ENCODE assay signal across 11 mouse cellular contexts in the genomic region with DNA sequence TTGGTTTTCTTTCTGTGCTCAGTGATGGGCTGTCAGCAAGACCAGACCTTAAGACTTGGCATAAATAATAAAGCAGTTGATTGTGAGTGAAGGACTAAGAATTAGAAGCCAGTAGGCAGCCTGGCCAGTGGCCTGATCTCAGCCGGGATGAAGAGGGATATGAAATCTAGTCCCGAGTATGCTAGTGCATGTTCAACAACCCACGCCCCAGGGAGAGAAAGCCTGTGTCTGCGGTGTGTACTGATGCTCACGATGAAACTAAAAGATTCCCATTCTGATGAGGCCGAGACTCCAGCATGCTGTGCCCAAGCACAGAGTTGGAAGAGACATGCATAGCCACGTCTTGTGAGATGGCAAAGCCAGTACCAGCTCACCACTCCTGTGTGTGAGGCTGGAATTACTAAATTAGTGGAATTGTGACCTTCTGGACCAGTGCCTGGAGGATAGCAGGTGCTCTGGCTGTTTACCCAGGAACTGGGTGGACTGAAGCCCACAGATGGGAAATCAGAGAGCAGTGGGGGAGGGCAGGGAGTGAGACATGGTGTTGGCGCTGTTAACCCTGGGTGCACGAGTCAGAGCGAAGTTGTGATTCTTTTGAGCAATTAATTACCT. TPM values are rescaled to one million over a fixed set of nuclear protein-coding genes. Genes with fewer than 3 reads are reported as not detected.
A peak's percentile ranks its signal among the peaks of the same experiment; 100 is the strongest.
DNase-seq lines count a peak whose midpoint lies in the region; ATAC-seq and TF ChIP-seq lines count a peak whose summit lies in the region.
"Had no signal": no experiment of that assay in that cellular context is flagged by ENCODE, and none has a peak within 500 bp of the region (broad histone marks: within the 10 kb centered on the region; RNA-seq: fewer than 3 reads in every experiment).

No protein-coding gene starts in this region.

- H3K9me3 ChIP-seq in embryonic facial prominence, embryonic 14.5 days (ENCODE audit: control insufficient read depth, low read length) = no peaks in the 10 kb centered on the region
- H3K9me3 ChIP-seq in embryonic facial prominence, embryonic 10.5 days = no peaks in the 10 kb centered on the region
- no peaks in the 10 kb centered on the region for H3K9me3 ChIP-seq in midbrain, embryonic 10.5 days (replicated peaks)

- ATAC-seq in embryonic facial prominence, embryonic 14.5 days (ENCODE audit: low read depth) = no peak
- ATAC-seq: Patski had no signal

- no peaks in the 10 kb centered on the region for H3K27me3 ChIP-seq in embryonic facial prominence, embryonic 14.5 days (replicated peaks; ENCODE audit: control insufficient read depth, insufficient read depth, low read length)
- no peaks in the 10 kb centered on the region for H3K27me3 ChIP-seq in embryonic facial prominence, embryonic 10.5 days (replicated peaks; ENCODE audit: low read depth, poor library complexity, severe bottlenecking)
- H3K27me3 ChIP-seq in liver, adult 2 months (ENCODE audit: control insufficient read depth, insufficient read depth, low read length) = no peaks in the 10 kb centered on the region
- H3K27me3 ChIP-seq in midbrain, embryonic 10.5 days (ENCODE audit: low read depth, poor library complexity, severe bottlenecking) = no peaks in the 10 kb centered on the region; the same call in 1 of the 2 replicates

- no peaks in the 10 kb centered on the region for H3K4me1 ChIP-seq in embryonic facial prominence, embryonic 14.5 days (ENCODE audit: control insufficient read depth, insufficient read depth, low read length)
- no peaks in the 10 kb centered on the region for H3K4me1 ChIP-seq in embryonic facial prominence, embryonic 10.5 days
- peaks cover 4% of the 10 kb centered on the region; the same call in 1 of the 2 replicates for H3K4me1 ChIP-seq in liver, adult 2 months (ENCODE audit: control insufficient read depth, insufficient read depth, low read length)
- H3K4me1 ChIP-seq in midbrain, embryonic 10.5 days = no peaks in the 10 kb centered on the region; the same call in 1 of the 2 replicates

- peak; percentile 17 for DNase-seq in embryonic facial prominence, embryonic 14.5 days (ENCODE audit: low spot score)
- no peak for DNase-seq in embryonic facial prominence, embryonic 10.5 days (ENCODE audit: low spot score)
- DNase-seq in liver, adult 2 months (ENCODE audit: extremely low read depth, low read depth, low spot score) = peak; percentile 44
- no peak for DNase-seq in liver
- DNase-seq in gastrocnemius, adult 2 months = peak; percentile 68
- DNase-seq in kidney, postnatal 4 days = peak; percentile 27 to 38
- no peak for DNase-seq in midbrain, embryonic 10.5 days (ENCODE audit: low spot score)
- DNase-seq in thymus, postnatal 36 days = no peak
- DNase-seq: lung, postnatal 14 days had no signal

- intact Hi-C loops in gastrocnemius, adult 2 months (cut with DNase I) = no loop called here

- no peak overlapping the region for H3K27ac ChIP-seq in embryonic facial prominence, embryonic 14.5 days (replicated peaks; ENCODE audit: low read depth, low read length)
- no peak overlapping the region for H3K27ac ChIP-seq in embryonic facial prominence, embryonic 10.5 days (replicated peaks)
- no peak overlapping the region for H3K27ac ChIP-seq in liver, adult 2 months (replicated peaks; ENCODE audit: insufficient read depth, low read depth, low read length)
- H3K27ac ChIP-seq in gastrocnemius, adult 2 months = no peak overlapping the region
- H3K27ac ChIP-seq in midbrain, embryonic 10.5 days (replicated peaks) = no peak overlapping the region

- H3K36me3 ChIP-seq in embryonic facial prominence, embryonic 14.5 days (ENCODE audit: control insufficient read depth, insufficient read depth, low read length) = no peaks in the 10 kb centered on the region
- H3K36me3 ChIP-seq in embryonic facial prominence, embryonic 10.5 days (replicated peaks) = no peaks in the 10 kb centered on the region
- H3K36me3 ChIP-seq in liver, adult 2 months (ENCODE audit: control insufficient read depth, insufficient read depth, low read length) = no peaks in the 10 kb centered on the region
- H3K36me3 ChIP-seq in midbrain, embryonic 10.5 days = no peaks in the 10 kb centered on the region

- no peak overlapping the region for H3K9ac ChIP-seq in embryonic facial prominence, embryonic 14.5 days (ENCODE audit: low read depth, low read length)
- no peak overlapping the region for H3K9ac ChIP-seq in liver, adult 2 months (ENCODE audit: low read depth, low read length)

- no peak overlapping the region for H3K4me3 ChIP-seq in embryonic facial prominence, embryonic 14.5 days (ENCODE audit: low read depth, low read length)
- H3K4me3 ChIP-seq in embryonic facial prominence, embryonic 10.5 days = no peak overlapping the region
- H3K4me3 ChIP-seq in liver, adult 2 months (ENCODE audit: insufficient read depth, low read depth, low read length) = no peak overlapping the region
- H3K4me3 ChIP-seq in gastrocnemius, adult 2 months = no peak overlapping the region
- no peak overlapping the region for H3K4me3 ChIP-seq in midbrain, embryonic 10.5 days
- H3K4me3 ChIP-seq: erythroblast, embryonic 14.5 days had no signal

- no peak for TF ChIP-seq POLR2A in liver, adult 2 months (IDR thresholded peaks at IDR 0.05; ENCODE audit: extremely low read depth, insufficient read depth, low read length)

- 84% methylated on average over 10 of the region's 10 CpGs for WGBS in embryonic facial prominence, embryonic 14.5 days
- WGBS in embryonic facial prominence, embryonic 10.5 days = 87% methylated on average over 10 of the region's 10 CpGs
- 65% methylated on average over 10 of the region's 10 CpGs for WGBS in liver, adult 2 months
- WGBS in midbrain, embryonic 10.5 days = 90% methylated on average over 10 of the region's 10 CpGs

- TF ChIP-seq CTCF in liver, adult 2 months (IDR thresholded peaks at IDR 0.05; ENCODE audit: low read depth, low read length) = no peak
- no peak for TF ChIP-seq CTCF in gastrocnemius, adult 2 months (IDR thresholded peaks at IDR 0.05)

- H3K4me2 ChIP-seq in embryonic facial prominence, embryonic 14.5 days (ENCODE audit: low read depth, low read length) = no peak overlapping the region

- no peaks in the 10 kb centered on the region for H3K79me2 ChIP-seq in liver, adult 2 months (ENCODE audit: control insufficient read depth, insufficient read depth, low read length)

RNA-seq across cellular contexts. Expression of a gene that starts 23.6 kb away (rescaled TPM):
- 4.9 and 5.2 TPM in 2 replicates for polyA plus RNA-seq in embryonic facial prominence, embryonic 14.5 days (2014; fragmentation: Nextera tagmentation; extraction: Ambion mirVana)
- polyA plus RNA-seq in embryonic facial prominence, embryonic 10.5 days (2016; fragmentation: Nextera tagmentation; extraction: Ambion mirVana) = 7.9 and 9.6 TPM in 2 replicates
- total RNA-seq in liver, adult 2 months (2014; rRNA removed) = not detected in 2 replicates
- polyA plus RNA-seq in liver, adult 2 months (2012; rRNA removed) = 0.07 and 0.10 TPM in 2 replicates
- under 1 TPM; 0.06 to 0.13 TPM for total RNA-seq in gastrocnemius, adult 2 months (2021)
- polyA plus RNA-seq in midbrain, embryonic 10.5 days (2016; fragmentation: Nextera tagmentation; extraction: Ambion mirVana) = 14.8 and 19.1 TPM in 2 replicates
- polyA plus RNA-seq: erythroblast, embryonic 14.5 days had no signal

Comparison
In these comparisons a context has a peak if more than half of its experiments do, and no peak if none do; other contexts are left out.
1. DNase-seq: peak in embryonic facial prominence, embryonic 14.5 days (single experiment), liver, adult 2 months (single experiment), gastrocnemius, adult 2 months (single experiment) and kidney, postnatal 4 days (2 of 2); none in embryonic facial prominence, embryonic 10.5 days (single experiment), liver (single experiment), midbrain, embryonic 10.5 days (single experiment) and thymus, postnatal 36 days (0 of 2).